Mouse (Mus musculus) granulocyte monocyte progenitor cell, adult 5-6 weeks (primary cell): ENCODE results near the gene Atp2c1. TPM values are rescaled to one million over a fixed set of nuclear protein-coding genes. Genes with fewer than 3 reads are reported as not detected.
A peak's percentile ranks its signal among the peaks of the same experiment; 100 is the strongest.

Experiments
- ATAC-seq: replicated peaks from 2 replicates; pipeline ENCODE4 v1.8.0; 2016; ENCODE audit warnings: mild to moderate bottlenecking, moderate TSS enrichment, inconsistent platforms; ENCODE audit not compliant: poor library complexity, severe bottlenecking
- total RNA-seq, 2 experiments: library from RNA; stranded (forward) in 1 of 2; stranded (reverse) in 1 of 2; fragments of 200-712, 200-1000 nt in 1 of 2; fragments of >200 nt in 1 of 2; fragmentation: Nextera tagmentation in 1 of 2; gene quantifications; 2 replicates each; pipeline ENCODE4 v1.2.3; 2014 to 2017

The Atp2c1 gene
- total RNA-seq (2014; fragmentation: Nextera tagmentation) (14.9 and 19.6 TPM in 2 replicates), total RNA-seq (2017) (47.3 and 65.1 TPM in 2 replicates)

- no peak for ATAC-seq
Measured at GRCm38 (mm10) chr9:105527219-105527618, at the start of gene Atp2c1. Atp2c1 (minus strand) TSS chr9:105527319.

GRCm38 (mm10) chr9:105557452-105557851, 30.3 kb upstream of the Atp2c1 start:
- no peak for ATAC-seq

- ATAC-seq = no peak
Measured at GRCm38 (mm10) chr9:105556141-105556735, 29.1 kb upstream of the Atp2c1 start.

GRCm38 (mm10) chr9:105554439-105554807, 27.3 kb upstream of the Atp2c1 start:
- no peak for ATAC-seq

DNA sequence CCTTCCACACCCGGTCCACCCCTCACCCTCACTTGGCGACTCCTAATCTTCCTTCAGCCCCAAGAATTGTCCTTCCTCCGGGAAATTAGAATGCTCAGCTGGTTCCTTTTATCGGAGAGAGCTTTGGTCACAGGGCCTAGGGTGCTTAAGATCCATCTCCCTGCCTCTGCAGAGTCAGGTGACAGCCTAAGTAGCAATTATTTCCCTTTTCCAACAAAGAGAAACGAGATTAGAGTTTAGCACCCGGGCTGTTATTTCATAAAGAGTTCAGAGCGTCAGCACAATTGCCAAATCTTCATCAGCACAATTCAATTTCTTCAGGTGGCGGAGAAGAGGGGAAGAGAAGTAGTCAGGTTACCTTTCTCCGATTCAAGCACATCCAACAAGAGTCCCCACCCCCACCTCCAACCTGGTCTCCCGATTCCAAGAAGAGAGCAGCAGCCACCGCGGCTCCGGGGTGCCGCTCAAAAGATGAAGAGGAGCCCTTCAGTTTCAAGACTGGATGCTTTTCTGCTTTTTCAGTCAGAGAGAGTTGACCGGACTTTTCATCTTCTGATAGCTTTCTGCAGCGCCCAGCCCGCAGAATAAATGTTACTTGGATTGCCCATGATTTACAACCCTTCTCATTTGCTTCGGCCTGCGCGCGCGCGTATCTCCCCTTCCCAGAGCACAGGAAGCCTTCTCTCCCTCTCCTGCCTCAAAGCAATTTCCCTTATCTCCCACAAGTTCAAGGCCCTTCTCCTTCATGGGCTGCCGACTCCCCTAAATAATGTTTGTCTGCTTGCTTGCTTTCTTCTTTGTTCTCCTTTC, 26.7 kb upstream of the Atp2c1 start:
- no peak for ATAC-seq

- ATAC-seq = no peak
Measured at GRCm38 (mm10) chr9:105551407-105551806, 24.3 kb upstream of the Atp2c1 start.

GRCm38 (mm10) chr9:105549096-105549495, 22.0 kb upstream of the Atp2c1 start:
- ATAC-seq = no peak

DNA sequence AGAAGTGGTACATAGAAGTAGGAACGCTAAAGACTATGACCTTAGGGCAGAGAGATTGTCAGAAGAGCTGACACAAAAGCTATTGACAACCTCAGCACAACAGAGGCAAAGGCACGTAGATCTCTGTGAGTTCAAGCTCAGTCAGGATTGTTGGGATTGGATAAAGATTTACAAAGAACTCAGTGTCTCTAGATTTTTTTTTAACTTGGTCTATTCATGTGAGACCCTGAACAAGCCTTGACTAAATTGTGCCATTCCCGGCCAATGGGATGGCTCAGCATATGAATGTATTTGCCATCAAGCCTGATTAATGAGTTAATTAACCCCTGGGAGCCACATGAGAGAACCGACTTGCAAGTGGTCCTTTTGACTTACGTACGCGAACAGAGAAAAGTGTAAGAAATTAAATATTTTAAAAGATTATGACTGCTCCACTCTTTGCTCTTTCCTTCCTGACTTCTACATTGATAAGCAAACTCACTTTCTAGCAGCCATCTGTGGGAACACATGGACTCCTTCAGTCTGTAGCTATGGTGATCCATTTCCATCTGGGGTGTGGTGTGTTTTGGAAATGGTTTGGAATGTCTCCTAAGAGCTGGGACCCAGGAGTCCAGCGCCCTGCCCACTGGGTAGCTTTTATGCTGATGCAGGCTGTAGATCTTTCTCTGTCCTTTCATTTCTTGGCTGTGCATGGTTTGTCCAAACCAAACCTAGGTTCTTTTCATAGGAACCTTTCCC, 17.1 kb upstream of the Atp2c1 start:
- ATAC-seq = no peak

DNA sequence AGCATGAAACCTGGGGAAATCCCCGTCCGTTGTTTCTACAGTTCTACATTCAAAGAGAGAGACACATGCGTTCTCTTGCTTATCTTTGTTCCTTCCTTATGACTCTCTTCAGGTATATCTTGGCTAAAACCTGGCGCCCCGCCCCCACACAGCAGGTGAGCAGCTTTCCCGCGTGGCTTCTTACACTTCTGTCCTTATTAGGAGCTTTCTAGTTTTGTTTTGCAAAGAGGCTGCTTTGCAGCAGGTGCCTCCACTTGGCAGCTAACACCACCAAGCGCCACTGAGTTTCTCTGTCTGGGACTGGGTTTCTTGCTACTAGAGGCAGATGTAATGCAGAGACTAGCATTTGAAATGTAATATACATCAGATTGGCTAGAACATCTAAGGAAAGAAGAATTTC, 10.4 kb upstream of the Atp2c1 start:
- no peak for ATAC-seq

GRCm38 (mm10) chr9:105536877-105537276, 9.8 kb upstream of the Atp2c1 start:
- ATAC-seq = no peak

DNA sequence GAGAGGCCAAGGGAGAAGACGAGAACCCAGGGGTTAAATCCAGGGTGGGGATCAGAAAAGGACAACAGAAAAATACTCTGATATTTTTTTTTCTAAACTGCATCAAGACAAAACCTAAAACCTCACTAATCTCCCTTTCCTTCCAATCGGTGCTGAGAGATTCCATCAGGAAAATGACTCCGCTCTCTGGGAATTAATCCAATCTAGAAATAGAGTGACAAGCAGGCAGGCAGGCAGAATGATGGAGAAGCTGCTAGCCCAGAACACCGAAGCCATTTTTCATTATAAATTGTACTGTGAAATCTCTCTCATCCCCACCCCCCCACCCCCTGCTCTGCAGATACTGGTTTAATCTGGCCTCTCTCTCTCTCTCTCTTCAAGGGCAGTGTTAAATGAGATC, 1.8 kb downstream of the Atp2c1 start:
- ATAC-seq = no peak

GRCm38 (mm10) chr9:105523038-105523437, 4.1 kb downstream of the Atp2c1 start:
- no peak for ATAC-seq

GRCm38 (mm10) chr9:105522063-105522462, 5.1 kb downstream of the Atp2c1 start:
- ATAC-seq = peak; percentile 39

GRCm38 (mm10) chr9:105520776-105521552, 6.2 kb downstream of the Atp2c1 start:
- ATAC-seq = peak; percentile 59

DNA sequence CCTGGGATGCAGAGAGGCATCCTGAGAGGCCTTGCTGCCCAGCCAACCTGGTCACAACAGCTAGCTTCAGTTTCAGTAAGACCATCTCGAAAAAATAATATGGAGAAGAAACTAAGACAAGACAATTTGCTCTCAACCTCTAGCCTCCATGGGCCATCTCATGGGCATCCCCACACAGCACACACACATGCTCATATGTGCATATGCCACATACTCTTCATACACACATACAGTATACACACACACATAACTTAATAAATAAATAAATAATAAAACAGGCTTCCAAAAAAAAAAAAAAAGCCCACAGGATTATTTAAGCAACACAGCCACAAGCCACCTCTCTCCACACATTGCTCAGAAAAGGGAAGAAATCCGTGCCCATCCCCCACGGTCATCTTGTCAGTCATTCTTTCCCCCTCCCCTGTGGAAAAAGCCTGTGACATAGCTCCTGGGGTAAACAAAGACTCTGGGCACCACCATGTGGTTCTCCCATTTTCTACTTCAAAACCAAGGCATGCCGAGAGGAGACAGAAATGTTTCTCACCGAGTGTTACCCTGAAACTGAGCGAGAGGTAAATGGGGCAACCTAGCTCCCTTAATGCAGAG, 7.7 kb downstream of the Atp2c1 start:
- ATAC-seq = peak; percentile 57

DNA sequence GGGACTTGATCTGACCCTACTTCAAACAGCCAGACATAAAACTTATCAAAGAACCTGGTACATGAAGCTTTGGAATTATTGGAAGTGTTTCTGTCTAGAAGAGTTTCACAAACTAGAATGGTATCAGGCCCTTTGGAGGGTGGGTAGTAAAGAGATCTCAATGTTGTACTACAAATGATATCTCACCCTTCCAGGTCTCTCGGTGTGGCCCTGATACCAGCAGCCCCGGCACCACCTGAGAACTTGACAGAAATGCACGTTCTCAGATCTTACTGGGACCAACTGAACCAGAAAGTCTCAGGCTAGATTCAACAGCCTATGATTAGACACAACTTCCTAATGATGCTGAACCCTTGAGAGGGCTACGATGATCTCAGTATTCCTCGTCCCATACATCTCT, 23.4 kb downstream of the Atp2c1 start:
- no peak for ATAC-seq

DNA sequence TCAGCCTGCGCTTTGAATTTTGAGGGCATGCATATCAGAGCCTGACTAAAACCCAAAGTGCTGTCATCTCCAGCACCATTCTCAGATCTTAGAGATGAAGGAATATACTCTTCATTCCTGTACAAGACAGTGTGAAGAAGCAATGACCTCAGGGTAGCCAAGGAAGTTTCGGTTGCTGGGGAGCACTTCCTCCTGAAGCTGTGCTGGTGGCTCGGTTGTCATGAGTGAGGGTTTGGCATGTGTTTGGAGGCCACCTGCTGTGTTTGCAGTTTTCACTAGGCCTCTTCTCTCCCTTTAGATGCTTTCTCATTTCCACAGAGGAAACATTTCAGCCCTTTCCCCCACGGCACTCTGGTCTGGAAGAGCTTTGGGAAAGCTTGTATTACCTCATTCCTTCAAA, 24.7 kb downstream of the Atp2c1 start:
- ATAC-seq = peak; percentile 97

GRCm38 (mm10) chr9:105495316-105496174, 31.6 kb downstream of the Atp2c1 start:
- peak; percentile 63 for ATAC-seq
